Mouse (Mus musculus) cerebellum, postnatal 4 days (tissue): ENCODE measurements around the gene Ccdc28b.

ENCODE experiments used
- DNase-seq, 2 experiments: peaks; one replicate each; pipeline ENCODE4 v3.0.0; 2022; ENCODE audit warnings: low spot score in 2 of 2, mixed read lengths in 1 of 2

Gene Ccdc28b

GRCm38 (mm10) chr4:129622803-129623535 lies 778 bp downstream of the Ccdc28b start:
- no peak for DNase-seq

GRCm38 (mm10) chr4:129622120-129622802 lies 1.5 kb downstream of the Ccdc28b start:
- no peak for DNase-seq

- DNase-seq, result no peak
Observed at GRCm38 (mm10) chr4:129621283-129621841, 2.4 kb downstream of the Ccdc28b start.

GRCm38 (mm10) chr4:129620419-129621282 lies 3.1 kb downstream of the Ccdc28b start:
- no peak for DNase-seq

GRCm38 (mm10) chr4:129618786-129619691 lies 4.7 kb downstream of the Ccdc28b start, which contains the start of gene Iqcc:
TSS of gene Iqcc (minus strand) at chr4:129619099.
- peak; percentile 90 to 92 for DNase-seq

GRCm38 (mm10) chr4:129618031-129618430 lies 5.7 kb downstream of the Ccdc28b start:
- no peak for DNase-seq

GRCm38 (mm10) chr4:129617121-129617641 lies 6.6 kb downstream of the Ccdc28b start:
- no peak for DNase-seq

GRCm38 (mm10) chr4:129616631-129617030 lies 7.1 kb downstream of the Ccdc28b start:
- DNase-seq, result no peak

- DNase-seq, result no peak
Observed at GRCm38 (mm10) chr4:129615801-129616290, 7.9 kb downstream of the Ccdc28b start.

GRCm38 (mm10) chr4:129614093-129614492 lies 9.7 kb downstream of the Ccdc28b start, which contains the start of gene Dcdc2b:
TSS of gene Dcdc2b (minus strand) at chr4:129614257.
- no peak for DNase-seq

- DNase-seq, result no peak
Observed at GRCm38 (mm10) chr4:129610472-129610871, 13.3 kb downstream of the Ccdc28b start.

- no peak for DNase-seq
Observed at GRCm38 (mm10) chr4:129610026-129610425, 13.7 kb downstream of the Ccdc28b start.

- no peak for DNase-seq
Observed at GRCm38 (mm10) chr4:129609139-129609631, 14.6 kb downstream of the Ccdc28b start.

GRCm38 (mm10) chr4:129608426-129609025 lies 15.2 kb downstream of the Ccdc28b start:
- peak; percentile 60 to 81 for DNase-seq

GRCm38 (mm10) chr4:129600233-129601158 lies 23.3 kb downstream of the Ccdc28b start, which contains the start of the genes Eif3i and Tmem234:
TSS of gene Eif3i (minus strand) at chr4:129600648.
TSS of gene Tmem234 (plus strand) at chr4:129600668.
- DNase-seq, result peak; percentile 56 to 78

GRCm38 (mm10) chr4:129588865-129589264 lies 34.9 kb downstream of the Ccdc28b start:
- no peak for DNase-seq

GRCm38 (mm10) chr4:129586943-129587342 lies 36.8 kb downstream of the Ccdc28b start:
- DNase-seq, result no peak

- no peak for DNase-seq
Observed at GRCm38 (mm10) chr4:129585773-129586172, 38.0 kb downstream of the Ccdc28b start.
